Mouse (Mus musculus) kidney, postnatal 0 days (tissue): Measurements from ENCODE around the gene Gm17359. TPM values are rescaled to one million over a fixed set of nuclear protein-coding genes. Genes with fewer than 3 reads are reported as not detected.

ENCODE experiments used
- ATAC-seq: fragments of 200-750 bp; cut with Nextera tagmentation; replicated peaks from 2 replicates; pipeline ENCODE4 v1.8.0; 2017; ENCODE audit warnings: low read depth, moderate number of reproducible peaks, moderate TSS enrichment, moderate library complexity; ENCODE audit not compliant: low FRiP score
- DNase-seq: peaks from one replicate; pipeline ENCODE4 v3.0.0-alpha.2; 2016; ENCODE audit warnings: low spot score
- H3K27ac ChIP-seq: fragments of 300-500 bp; sonication (generic); 2 replicates; pipeline ENCODE4 v1.5.1; 2014; ENCODE audit warnings: mild to moderate bottlenecking
- H3K27me3 ChIP-seq: fragments of 300-500 bp; sonication (generic); 2 replicates; pipeline ENCODE4 v1.6.1; 2014; ENCODE audit warnings: low read length, mixed read lengths; ENCODE audit not compliant: insufficient read depth
- H3K36me3 ChIP-seq: fragments of 300-500 bp; sonication (generic); 2 replicates; pipeline ENCODE4 v1.6.1; 2014; ENCODE audit warnings: low read length, mixed read lengths; ENCODE audit not compliant: insufficient read depth
- H3K4me1 ChIP-seq: fragments of 300-500 bp; sonication (generic); replicated peaks from 2 replicates; pipeline ENCODE4 v1.6.1; 2014; ENCODE audit warnings: antibody characterized with exemption, low read length, mixed read lengths; ENCODE audit not compliant: insufficient read depth
- H3K4me2 ChIP-seq: fragments of 300-500 bp; sonication (generic); 2 replicates; pipeline ENCODE4 v1.6.1; 2014; ENCODE audit warnings: mild to moderate bottlenecking, low read length, moderate library complexity, mixed read lengths
- H3K4me3 ChIP-seq: fragments of 300-500 bp; sonication (generic); replicated peaks from 2 replicates; pipeline ENCODE4 v1.5.1; 2014; ENCODE audit warnings: low read depth, low read length
- H3K9ac ChIP-seq: fragments of 300-500 bp; sonication (generic); 2 replicates; pipeline ENCODE4 v1.6.1; 2014; ENCODE audit warnings: low read depth, low read length
- H3K9me3 ChIP-seq: fragments of 300-500 bp; sonication (generic); replicated peaks from 2 replicates; pipeline ENCODE4 v1.6.1; 2016; ENCODE audit warnings: low read length, inconsistent platforms, mixed read lengths
- CTCF ChIP-seq: IDR thresholded peaks from 2 replicates; pipeline ENCODE4 v1.5.1; 2016; ENCODE audit warnings: antibody characterized with exemption, low read depth, mild to moderate bottlenecking, moderate library complexity
- WGBS: fragments of 180-500 bp; shearing (Covaris S2); extraction: QIAGEN DNeasy Blood & Tissue Kit; methylation state at CpG from one replicate; pipeline ENCODE4 v1.1.7; 2014; 5-methylcytosine and 5-hydroxymethylcytosine counted together
- polyA plus RNA-seq: library from polyadenylated mRNA; unstranded; fragments of >200 nt; fragmentation: Nextera tagmentation; extraction: Ambion mirVana; gene quantifications from 2 replicates; pipeline ENCODE4 v1.2.1, GENCODE M21; 2015

Gene Gm17359
- polyA plus RNA-seq, 1 experiment from 2014 or later: not detected

DNA sequence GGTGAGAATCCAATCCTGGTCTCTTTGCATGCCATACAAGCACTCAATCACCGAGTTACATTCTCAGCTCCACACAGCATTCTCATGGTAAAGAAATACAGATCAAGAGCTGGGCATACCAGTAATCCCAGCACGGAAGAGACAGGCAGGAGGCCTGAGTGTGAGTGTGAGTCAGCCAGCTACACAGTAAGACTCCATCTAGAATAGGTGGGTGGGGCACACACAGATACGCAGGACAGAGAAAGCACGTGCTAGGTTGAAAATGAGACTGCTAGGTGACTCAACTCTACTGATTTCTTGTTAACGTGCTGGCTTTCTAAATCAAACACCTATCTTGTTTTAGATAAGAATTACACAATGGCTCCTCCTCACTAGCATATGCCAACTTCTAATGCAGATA is 153.6 kb downstream of the Gm17359 start:
- Histone ChIP-seq H3K27me3 (no peaks in the 10 kb centered on the region), H3K9ac (no peak overlapping the region), H3K4me3 (no peak overlapping the region), H3K4me1 (no peaks in the 10 kb centered on the region), H3K4me2 (no peak overlapping the region), H3K9me3 (no peaks in the 10 kb centered on the region), H3K36me3 (peaks cover 30% of the 10 kb centered on the region; the same call in 1 of the 2 replicates), H3K27ac (no peak overlapping the region)
- no peak for TF ChIP-seq CTCF
- WGBS: 94% methylated on average over 5 of the region's 5 CpGs
- ATAC-seq: no peak
- no peak for DNase-seq

DNA sequence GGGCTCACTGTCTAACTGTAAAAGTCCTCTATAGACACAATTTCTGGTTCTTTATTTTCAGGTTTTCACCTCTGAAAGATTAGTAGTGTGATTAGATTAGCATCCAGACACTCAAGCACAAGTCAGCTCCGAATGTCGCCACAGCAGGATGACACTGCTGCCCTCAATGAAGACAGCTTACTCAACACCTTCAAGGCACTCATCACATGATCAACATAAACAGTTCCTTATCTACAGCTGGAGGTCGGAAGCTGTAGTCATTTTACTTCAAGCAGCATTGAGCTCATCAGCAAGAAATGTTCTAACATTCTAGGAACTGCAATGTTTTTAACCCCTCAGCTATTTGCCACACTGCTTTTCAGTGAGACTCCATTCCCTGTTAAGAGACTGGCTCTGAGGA is 155.2 kb downstream of the Gm17359 start:
- Histone ChIP-seq H3K4me1 (no peaks in the 10 kb centered on the region), H3K9me3 (no peaks in the 10 kb centered on the region), H3K27ac (no peak overlapping the region), H3K4me3 (no peak overlapping the region), H3K36me3 (peaks cover 36% of the 10 kb centered on the region; the same call in 1 of the 2 replicates), H3K9ac (no peak overlapping the region), H3K27me3 (no peaks in the 10 kb centered on the region), H3K4me2 (no peak overlapping the region)
- no peak for TF ChIP-seq CTCF
- ATAC-seq (no peak), DNase-seq (no peak)
- WGBS: 84% methylated on average over 3 of the region's 3 CpGs

DNA sequence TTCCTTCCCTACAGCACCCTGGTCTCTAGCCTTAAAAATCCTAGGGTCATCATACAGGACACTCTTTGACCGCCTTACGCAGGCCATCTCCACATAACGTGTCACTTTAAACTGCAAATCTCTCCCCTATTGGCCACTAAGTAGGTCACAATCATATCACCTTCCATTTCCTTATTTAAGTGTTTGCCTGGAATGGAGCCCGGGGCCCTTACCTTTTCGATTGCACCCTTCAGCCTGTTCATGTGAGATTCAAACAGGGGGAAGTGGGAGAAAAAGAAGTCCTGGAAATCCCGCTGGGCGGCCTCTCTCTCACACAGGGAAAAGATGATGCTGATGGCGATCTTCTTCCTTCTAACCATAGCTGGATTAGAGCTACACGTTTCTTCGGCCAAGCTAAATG is 156.6 kb downstream of the Gm17359 start:
- no peak overlapping the region for H3K4me3 ChIP-seq
- H3K9me3 ChIP-seq: no peaks in the 10 kb centered on the region
- H3K4me2 ChIP-seq: no peak overlapping the region
- no peaks in the 10 kb centered on the region for H3K27me3 ChIP-seq
- no peak overlapping the region for H3K27ac ChIP-seq
- DNase-seq: no peak
- H3K4me1 ChIP-seq: no peaks in the 10 kb centered on the region
- TF ChIP-seq CTCF: no peak
- H3K36me3 ChIP-seq: peaks cover 35% of the 10 kb centered on the region; the same call in 1 of the 2 replicates
- WGBS: 96% methylated on average over 10 of the region's 10 CpGs
- no peak for ATAC-seq
- H3K9ac ChIP-seq: no peak overlapping the region

DNA sequence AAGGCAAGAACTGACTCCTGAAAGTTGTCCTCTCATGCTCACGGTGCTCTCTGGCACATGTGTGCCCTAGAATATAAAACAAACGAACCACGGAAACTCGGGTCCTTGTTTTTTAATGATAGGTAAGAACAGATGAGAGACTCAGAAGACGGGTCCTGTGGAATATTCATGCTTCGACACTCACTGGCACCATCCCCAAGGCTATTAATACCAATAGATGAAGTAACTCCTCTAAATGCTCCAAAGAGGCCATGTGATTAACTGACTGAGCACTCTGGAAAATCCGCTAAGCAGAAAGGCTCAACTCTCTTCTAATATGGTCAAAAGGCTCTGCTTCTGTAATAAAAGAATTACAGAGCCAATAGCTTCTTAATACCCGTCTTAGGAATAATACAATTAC is 157.6 kb downstream of the Gm17359 start:
- Histone ChIP-seq H3K27me3 (no peaks in the 10 kb centered on the region), H3K4me3 (no peak overlapping the region), H3K9me3 (no peaks in the 10 kb centered on the region), H3K4me2 (no peak overlapping the region), H3K9ac (no peak overlapping the region), H3K36me3 (peaks cover 33% of the 10 kb centered on the region; the same call in 1 of the 2 replicates), H3K4me1 (no peaks in the 10 kb centered on the region), H3K27ac (no peak overlapping the region)
- TF ChIP-seq CTCF: no peak
- DNase-seq (no peak), ATAC-seq (no peak)
- 74% methylated on average over 8 of the region's 8 CpGs for WGBS

DNA sequence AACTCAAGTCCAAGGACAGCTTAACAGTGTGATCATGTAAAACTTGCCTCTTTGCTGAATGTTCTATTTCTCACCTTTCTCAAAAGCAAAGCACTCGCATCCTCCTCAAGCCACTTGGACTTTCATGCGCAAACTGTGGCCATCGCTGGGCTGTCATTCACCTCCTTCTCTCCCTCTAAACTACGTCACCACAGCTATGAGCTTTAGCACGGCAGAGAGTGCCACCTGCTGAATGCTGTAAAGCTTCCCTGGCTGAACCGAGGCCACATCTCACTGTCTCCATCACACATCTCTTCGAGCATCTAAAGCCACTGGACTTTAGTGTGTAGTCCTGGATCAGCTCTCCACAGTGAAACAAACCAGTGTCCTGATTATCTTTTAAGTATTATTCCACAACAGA is 158.7 kb downstream of the Gm17359 start:
- WGBS: 76% methylated on average over 7 of the region's 7 CpGs
- Histone ChIP-seq H3K4me2 (no peak overlapping the region), H3K27me3 (no peaks in the 10 kb centered on the region), H3K27ac (no peak overlapping the region), H3K4me3 (no peak overlapping the region), H3K9me3 (no peaks in the 10 kb centered on the region), H3K36me3 (peaks cover 33% of the 10 kb centered on the region; the same call in 1 of the 2 replicates), H3K9ac (no peak overlapping the region), H3K4me1 (no peaks in the 10 kb centered on the region)
- no peak for ATAC-seq
- no peak for DNase-seq
- peak; percentile 28; the same call in 1 of the 2 replicates for TF ChIP-seq CTCF

DNA sequence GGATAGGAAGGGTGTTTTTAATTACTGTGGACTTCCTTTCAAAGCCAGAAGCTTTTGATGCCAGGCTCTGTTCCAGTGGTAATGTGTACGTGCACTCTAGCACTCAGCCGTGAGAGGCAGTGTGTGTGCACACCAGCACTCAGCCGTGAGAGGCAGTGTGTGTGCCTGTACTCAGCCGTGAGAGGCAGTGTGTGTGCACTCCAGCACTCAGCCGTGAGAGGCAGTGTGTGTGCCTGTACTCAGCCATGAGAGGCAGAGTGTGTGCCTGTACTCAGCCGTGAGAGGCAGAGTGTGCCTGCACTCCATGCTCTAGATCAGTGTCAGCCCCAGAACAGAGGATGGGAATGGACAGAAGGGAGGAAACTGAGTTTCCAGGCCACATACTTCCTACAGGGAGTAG is 160.2 kb downstream of the Gm17359 start:
- no peak for DNase-seq
- H3K4me3 ChIP-seq: no peak overlapping the region
- no peaks in the 10 kb centered on the region for H3K4me1 ChIP-seq
- H3K9me3 ChIP-seq: no peaks in the 10 kb centered on the region
- H3K9ac ChIP-seq: no peak overlapping the region
- H3K27me3 ChIP-seq: no peaks in the 10 kb centered on the region
- peaks cover 28% of the 10 kb centered on the region; the same call in 1 of the 2 replicates for H3K36me3 ChIP-seq
- H3K27ac ChIP-seq: no peak overlapping the region
- no peak for ATAC-seq
- H3K4me2 ChIP-seq: no peak overlapping the region
- no peak for TF ChIP-seq CTCF
- WGBS: 79% methylated on average over 6 of the region's 6 CpGs

DNA sequence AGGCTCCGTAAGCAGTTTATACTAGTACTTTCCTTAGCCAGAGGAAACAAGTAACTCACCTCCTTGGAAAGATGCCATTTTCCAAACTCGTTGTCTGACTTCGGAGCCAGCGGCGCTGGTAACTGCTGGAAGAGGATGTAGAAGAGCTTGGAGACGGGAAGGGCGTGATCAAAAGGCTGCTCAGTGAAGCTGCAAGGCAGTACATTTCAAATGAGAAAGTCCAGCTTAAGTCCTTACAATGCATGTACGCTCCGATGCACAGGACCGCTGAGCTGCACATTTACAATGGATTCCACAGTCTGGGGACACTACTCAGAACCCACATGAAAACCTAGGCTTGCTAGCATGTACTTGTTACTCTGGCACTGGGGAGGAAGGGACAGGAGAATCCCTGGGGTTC is 163.8 kb downstream of the Gm17359 start:
- peak; percentile 71; the same call in 1 of the 2 replicates for ATAC-seq
- Histone ChIP-seq H3K27me3 (no peaks in the 10 kb centered on the region), H3K9ac (no peak overlapping the region), H3K36me3 (peaks cover 10% of the 10 kb centered on the region; the same call in 1 of the 2 replicates), H3K4me3 (no peak overlapping the region), H3K9me3 (no peaks in the 10 kb centered on the region), H3K4me1 (no peaks in the 10 kb centered on the region), H3K27ac (no peak overlapping the region), H3K4me2 (no peak overlapping the region)
- WGBS: 50% methylated on average over 10 of the region's 10 CpGs
- DNase-seq: peak; percentile 48
- no peak for TF ChIP-seq CTCF
